Mouse (Mus musculus): ENCODE measurements around the gene Nudt3.
A peak's percentile ranks its signal among the peaks of the same experiment; 100 is the strongest.
"Not testable (repeated sequence)": the region's sequence is repeated elsewhere in the genome, so short reads cannot be mapped to it uniquely, and the experiment has no call there.

Gene Nudt3

DNA sequence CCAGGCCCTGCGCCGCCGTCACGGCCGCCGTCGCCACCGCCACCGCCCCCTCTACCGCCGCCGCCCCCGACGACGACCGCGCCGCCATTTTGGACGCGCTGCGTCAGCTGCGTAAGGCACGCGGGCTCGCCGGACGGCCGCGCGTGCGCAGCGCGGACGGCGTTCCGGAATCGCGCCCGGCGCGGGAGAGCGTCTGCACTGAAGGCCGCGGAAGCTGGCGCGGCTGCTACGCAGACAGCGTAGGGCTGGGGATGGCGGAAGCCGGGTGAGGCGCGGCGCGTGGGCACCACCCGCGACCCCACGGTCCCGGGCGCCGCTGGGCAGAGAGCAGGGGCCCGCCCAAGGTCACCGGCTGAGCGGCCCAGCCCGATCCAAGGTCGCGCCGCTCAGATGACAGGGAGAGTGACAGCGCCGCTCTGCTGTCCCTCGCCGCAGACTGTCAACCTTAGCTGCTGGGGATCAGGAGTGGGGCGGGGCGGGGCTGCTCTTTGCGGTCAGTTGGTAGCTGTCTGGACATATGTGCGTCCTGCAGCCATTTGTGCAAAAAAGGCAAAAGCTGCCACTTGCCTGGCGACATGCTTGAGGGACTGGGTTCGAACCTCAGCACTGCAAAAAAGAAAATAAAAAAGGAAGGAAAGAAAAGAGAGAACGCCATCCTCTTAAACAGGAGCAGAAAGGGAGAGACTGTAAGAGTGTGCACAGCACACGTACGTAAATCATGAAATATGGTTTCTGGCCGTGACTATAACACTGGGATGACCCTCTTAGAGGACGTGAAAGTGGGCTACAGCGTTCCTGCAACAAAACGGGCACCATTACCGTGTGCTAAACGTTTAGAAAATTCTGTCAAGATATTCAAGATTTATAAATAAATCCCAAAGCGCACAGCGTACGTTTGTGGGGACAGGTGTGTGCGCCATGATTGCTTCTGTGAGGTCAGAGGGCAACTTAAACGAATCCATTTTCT is at the start of gene Nudt3:
Gene Nudt3, minus strand, starts transcription at position 136 of the 967 bp plus-strand sequence.
- peak; percentile 97 for DNase-seq

DNA sequence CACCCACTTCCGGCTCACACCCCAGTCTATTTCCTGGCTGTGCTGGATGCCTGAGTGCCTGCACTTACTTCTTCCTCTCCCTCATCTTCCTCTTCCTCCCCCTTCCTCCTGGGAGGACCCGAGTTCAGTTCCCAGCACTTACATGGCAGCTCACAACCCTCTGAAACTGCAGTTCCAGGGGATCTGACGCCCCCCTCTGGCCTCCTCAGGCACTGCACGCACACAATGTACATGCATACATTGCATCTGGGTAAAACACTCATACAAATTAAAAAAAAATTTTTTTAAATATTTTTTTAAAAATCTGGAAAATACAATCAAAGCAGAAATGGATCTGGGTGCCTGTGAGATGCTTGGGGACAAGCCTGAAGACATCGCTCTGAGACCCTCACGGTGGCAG is 48.4 kb upstream of the Nudt3 start:
- DNase-seq: no peak

GRCm38 (mm10) chr17:27658767-27659166 is 35.5 kb upstream of the Nudt3 start:
- no peak for DNase-seq

GRCm38 (mm10) chr17:27657123-27657522 is 33.8 kb upstream of the Nudt3 start:
- DNase-seq: no peak

DNA sequence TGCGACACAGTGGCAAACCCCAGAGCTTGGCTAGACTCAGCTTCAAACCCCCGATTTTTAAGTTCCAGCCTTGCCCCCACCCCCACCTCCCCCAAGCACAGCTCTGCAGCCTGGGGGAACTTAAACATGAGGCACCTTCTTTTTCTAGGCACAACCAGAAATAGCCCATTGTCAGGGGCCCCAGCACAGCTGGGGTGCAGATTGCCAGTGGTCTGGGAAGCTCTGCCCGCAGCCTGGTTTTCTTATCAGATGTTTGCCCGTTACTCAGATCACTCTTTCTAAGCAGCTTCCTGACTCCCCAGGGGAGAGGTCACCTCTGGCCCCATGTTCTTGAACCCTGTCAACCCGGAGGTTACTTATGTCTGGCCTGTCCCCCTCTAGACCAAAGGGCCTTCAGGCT is 33.1 kb upstream of the Nudt3 start:
- DNase-seq: no peak

DNA sequence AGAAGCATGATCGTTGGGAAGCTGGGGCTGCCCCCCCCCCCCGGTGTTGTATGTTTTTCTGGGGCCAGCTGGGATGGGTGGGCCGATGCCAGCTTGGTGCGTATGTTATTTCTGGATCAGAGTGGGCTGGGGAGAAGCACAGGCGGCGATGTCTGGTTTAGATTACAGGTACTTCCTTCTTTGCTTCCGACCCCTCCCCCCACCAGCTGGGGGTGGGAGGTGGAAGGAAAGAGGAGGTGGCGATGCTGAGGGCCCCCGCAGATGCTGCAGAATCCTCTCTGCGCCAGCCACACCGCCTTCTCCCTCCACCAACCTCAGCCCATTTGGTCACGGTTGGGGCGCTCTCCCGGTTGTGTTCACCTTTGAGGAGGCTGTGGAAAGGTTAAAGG is 32.7 kb upstream of the Nudt3 start:
- peak; percentile 67 for DNase-seq

DNA sequence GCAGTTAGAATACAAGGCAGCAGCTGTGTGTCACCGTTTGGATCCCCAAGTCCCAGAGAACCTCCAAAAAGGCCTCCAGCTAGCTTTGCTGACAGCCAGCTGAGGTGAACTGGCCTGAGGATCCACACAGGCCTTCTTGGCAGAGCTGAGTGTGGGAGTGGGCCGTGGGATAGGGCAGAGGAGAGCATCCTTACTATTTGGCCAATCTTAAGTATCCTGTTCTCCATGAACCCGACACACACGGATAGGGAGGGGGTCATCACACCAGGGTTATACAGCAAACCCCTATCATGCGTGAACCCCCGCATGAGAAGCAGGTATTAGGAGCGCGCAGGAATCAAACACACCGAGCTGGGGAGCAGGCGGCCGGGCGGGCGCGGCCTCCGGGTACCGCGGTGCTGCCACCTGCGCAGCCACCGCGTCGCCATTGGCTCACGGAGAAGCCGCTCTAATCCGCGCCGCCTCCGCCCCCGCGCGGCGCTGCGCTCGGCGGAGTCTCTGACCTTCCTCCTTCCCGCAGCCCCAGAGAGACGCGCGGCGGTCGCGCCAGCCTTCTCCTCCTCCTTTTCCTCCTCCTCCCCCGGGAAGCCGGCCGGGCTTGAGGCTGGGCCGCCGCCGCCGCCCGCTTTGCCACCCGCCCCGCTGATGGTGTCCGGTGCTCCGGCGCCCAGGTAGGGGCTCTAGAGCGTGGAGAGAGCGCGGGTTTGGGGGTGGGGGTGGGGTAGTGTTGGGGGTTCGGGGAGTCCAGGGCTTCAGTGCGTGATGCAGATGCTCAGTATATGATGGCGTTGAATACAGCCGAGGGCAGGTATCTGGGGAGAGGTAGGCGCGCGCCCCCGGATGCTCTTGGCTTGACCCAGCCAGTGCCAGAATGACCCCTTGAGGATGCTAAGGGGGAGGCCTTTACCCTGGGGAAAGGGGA is 32.1 kb upstream of the Nudt3 start, which contains the start of gene Pacsin1:
Gene Pacsin1, plus strand, starts transcription at position 421 of the 922 bp plus-strand sequence.
- DNase-seq: peak; percentile 82

DNA sequence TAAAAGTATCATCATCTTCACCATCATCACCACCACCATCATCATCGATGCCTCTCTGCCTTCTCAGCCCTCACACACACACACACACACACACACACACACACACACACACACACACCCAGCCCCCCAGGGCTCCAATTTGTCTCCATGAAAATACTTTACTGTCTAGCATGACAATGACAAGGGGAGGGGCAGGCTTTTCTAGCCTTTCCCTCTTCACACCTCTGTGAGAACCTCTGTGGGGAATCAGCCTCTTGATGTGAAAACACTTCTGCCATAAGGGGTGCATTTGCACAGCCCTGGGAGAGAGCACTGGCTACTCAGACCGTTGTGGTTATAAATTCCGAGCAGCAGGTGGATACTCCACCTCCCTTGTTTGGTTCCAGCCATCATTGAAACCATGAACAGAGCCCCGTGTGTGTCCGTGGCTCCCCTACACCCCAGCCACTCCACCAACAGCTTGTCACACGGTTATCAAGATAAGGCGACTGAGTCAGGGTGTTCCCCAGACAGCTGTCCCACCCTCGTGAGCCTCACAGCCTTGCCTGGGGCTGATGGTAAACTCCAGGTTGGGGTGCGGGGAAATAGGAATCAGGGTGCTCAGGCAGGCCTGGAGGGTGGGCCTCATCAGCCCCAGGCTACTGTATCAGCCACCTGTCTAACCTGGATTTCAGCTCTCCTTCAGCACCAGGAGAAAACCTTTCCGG is 30.1 kb upstream of the Nudt3 start:
- no peak for DNase-seq

DNA sequence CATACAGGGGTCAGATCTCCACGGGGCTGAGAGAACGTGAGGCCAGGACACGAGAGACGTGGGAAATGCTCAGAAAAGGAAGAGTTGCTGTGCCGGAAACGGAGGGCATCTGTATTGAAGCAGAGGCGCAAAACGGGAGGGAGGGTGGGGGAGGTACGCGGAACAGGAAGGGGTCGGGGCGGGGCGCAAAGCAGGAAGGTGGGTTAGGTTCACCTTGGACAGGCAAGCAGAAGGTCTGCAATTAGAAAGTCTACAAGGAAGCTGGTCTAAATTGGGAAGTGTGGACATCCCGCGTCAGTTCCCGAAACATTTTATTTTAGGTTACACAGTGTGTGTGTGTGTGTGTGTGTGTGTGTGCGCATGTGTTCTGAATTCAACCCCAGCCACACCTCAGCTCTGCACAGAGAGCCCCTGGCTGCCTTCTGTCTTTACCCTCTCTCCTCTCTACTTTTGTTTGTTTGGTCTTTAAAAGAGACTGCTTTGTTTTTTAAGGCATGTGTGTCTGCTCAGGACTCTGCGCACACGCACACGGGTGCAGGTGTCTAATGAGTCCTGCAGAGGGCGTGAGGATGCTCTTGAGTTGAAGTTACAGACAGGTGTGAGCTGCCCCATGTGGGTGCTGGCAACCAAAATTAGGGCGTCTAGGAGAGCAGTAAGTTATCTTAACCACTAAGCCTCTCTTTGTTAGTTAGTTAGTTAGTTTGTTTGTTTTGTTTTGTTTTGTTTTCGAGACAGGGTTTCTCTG is 28.9 kb upstream of the Nudt3 start:
- DNase-seq: no peak

DNA sequence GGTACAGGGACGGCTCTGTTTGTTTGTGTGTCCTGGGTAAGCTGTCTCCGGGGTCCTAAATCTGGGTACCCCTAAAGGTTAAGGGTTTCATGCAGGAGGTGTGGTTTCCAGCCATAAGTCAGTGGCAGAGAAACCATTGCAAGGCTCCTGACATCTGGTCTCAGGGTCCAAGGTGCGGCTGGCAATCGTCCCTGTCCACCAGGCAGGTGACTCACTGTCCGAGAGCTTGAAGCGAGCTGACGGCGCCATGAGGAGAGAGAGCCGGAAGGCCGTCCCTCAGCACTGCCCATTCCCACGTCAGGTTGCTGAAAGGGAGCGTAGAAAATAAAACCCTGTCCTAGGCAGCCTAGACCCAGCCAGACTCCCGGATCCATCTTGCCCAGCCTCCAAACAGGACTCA is 27.3 kb upstream of the Nudt3 start:
- no peak for DNase-seq

- peak; percentile 80 for DNase-seq
These were observed 26.9 kb upstream of the Nudt3 start for GRCm38 (mm10) chr17:27650160-27650559.

- DNase-seq: no peak
These were observed 22.5 kb upstream of the Nudt3 start for GRCm38 (mm10) chr17:27645807-27646206.

DNA sequence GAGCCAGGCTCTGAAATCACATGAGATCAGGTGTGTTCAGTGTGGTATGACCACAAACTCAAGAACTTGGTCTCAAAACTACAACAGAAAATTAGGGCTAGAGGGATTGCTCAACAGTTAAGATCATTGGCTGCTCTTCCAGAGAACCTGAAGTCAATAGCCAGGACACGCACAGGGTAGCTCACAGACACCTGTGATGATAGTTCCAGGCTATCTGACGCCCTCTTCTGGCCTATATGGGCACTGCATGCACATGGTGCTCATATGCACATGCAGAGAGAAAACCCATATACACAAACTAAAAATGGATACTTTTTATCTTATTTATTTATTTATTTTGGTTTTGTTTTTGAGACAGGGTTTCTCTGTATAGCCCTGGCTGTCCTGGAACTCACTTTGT is 21.3 kb upstream of the Nudt3 start:
- DNase-seq: no peak

DNA sequence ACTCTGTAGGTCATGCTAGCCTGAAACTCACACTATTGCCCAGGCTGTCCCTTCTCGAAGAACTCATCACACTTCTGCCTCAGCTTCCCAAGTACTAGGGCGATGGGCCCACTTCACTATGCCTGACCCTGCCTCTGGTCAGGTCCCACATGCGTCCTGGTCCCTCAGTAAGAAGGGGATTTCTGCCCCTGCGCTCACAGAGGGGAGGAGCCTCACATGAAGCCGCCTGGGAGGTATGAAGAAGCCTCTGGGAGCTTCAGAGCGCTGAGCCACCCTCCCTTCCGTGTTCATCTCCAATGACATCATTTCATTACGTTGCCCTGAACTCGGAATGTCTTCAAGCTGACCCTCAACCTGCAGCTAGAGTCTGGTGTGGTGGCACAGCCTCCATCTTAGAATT is 20.5 kb upstream of the Nudt3 start:
- no peak for DNase-seq

DNA sequence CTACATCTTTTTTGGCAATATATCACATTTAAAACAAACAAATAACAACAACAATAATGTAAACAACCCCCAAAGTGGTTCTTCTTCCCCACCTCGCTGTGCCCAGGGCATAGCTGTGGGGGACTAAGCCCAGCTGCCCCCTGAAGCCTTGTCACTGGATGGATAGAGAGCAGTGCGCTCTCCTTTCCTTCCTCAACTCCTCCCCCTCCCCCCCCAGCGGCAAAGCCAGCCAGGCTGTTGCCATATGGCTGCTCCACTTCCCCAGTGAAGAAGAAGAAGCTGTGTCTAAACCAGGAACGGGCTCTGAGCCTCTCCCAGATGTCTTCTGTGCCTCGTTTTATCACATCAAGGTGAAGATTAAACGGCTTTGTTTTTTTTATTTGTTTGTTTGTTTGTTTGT is 19.8 kb upstream of the Nudt3 start:
- no peak for DNase-seq

DNA sequence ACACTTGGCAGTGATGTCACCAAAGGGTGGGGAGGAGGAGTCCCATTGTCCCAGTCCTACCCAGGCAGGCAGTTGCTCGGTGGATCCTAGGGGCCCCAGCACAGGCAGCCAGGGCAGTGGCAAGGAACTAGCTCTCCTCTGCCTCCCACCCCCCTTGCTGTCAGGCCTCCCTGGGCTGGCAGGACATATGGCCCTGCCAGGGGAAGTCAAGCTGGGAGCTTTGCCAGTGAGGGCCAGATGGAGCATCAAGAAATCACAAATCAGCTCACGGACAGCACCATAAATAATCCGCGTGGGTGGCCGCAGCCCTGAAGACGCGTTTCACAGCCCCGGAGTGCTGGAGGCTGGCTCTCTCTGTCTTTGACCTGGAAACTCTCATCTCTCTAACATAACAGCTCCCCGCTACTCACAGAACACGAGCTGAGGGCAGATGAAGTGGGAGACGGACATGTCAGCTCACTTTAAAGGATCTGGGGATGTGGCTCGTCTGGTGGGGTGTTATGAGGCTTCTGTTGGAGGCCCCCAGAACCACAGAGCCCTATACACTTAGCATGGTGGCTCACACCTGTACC is 19.3 kb upstream of the Nudt3 start:
- DNase-seq: peak; percentile 63

- DNase-seq: not testable (repeated sequence)
These were observed 16.6 kb upstream of the Nudt3 start for GRCm38 (mm10) chr17:27639851-27640250.

DNA sequence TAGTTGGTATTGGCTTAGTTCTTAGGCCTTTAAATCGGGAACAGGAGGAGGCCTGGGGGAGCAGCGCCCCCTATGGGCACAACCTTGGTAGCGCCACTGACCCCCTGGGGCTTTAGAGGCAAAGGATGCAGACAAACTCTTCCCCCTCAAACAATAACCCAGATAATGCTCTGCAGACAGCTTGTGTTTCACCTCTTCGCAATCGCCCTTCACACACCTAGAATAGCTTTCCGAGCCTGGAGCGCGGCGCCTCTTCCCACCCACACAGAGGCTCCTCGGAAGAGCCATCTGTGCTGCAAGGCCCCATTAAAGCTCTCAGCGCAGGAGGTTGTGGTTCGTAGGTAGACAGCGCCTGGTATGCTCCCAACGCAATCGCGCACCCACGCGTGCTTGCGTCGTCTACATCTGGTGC is 15.6 kb upstream of the Nudt3 start:
- DNase-seq: no peak

DNA sequence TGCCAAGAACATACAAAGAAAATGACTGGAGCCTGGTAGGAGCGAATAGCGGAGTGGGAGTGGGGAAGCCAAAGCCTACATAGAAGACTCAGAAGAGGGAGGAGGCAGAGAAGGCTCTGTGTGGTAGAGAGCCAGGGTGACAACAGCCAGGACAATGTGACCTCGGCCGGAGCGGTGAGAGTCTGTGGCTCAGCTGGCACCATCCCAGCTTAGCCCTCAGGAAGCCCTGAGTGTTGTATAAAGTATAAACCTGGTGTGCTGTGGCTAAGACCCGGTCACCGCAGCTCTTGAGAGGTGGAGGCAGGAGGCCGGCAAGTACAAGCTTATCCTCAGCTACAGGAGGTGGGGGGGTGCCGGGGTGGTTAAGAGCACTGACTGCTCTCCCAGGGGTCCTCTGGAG is 14.0 kb upstream of the Nudt3 start:
- DNase-seq: no peak

- no peak for DNase-seq
These were observed 13.1 kb upstream of the Nudt3 start, which contains the start of gene Rps10 for GRCm38 (mm10) chr17:27636132-27637020. Gene Rps10 (minus strand): TSS chr17:27636669.

DNA sequence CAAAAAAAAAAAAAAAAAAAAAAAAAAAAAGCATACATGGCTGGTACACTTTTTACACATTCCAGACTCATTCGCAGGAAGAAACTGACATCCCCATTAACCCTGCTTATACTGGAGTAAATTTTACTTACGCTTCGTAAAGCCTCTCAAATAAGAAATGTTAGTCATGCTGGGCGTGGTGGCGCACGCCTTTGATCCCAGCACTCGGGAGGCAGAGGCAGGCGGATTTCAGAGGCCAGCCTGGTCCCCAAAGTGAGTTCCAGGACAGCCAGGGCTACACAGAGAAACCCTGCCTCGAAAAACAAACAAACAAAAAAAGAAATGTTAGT is 12.2 kb upstream of the Nudt3 start:
- not testable (repeated sequence) for DNase-seq

All from embryo, embryonic 11 days (tissue).